Mouse (Mus musculus) liver, embryonic 16.5 days (tissue): ENCODE measurements around the gene Fchsd2. TPM values are rescaled to one million over a fixed set of nuclear protein-coding genes. Genes with fewer than 3 reads are reported as not detected.

ENCODE experiments used
- ATAC-seq: fragments of 200-750 bp; cut with Nextera tagmentation; 2 replicates; pipeline ENCODE4 v1.8.0; 2017; ENCODE audit warnings: low read depth, mild to moderate bottlenecking, moderate number of reproducible peaks, moderate library complexity
- H3K27ac ChIP-seq: fragments of 300-500 bp; sonication (generic); 2 replicates; pipeline ENCODE4 v1.5.1; 2014; ENCODE audit warnings: mild to moderate bottlenecking, low read length
- H3K27me3 ChIP-seq: fragments of 300-500 bp; sonication (generic); 2 replicates; pipeline ENCODE4 v1.6.1; 2014; ENCODE audit warnings: low read depth, low read length, mixed read lengths; ENCODE audit not compliant: control insufficient read depth, insufficient read depth
- H3K36me3 ChIP-seq: fragments of 300-500 bp; sonication (generic); 2 replicates; pipeline ENCODE4 v1.6.1; 2014; ENCODE audit warnings: mild to moderate bottlenecking; ENCODE audit not compliant: control insufficient read depth, insufficient read depth
- H3K4me1 ChIP-seq: fragments of 300-500 bp; sonication (generic); 2 replicates; pipeline ENCODE4 v1.6.1; 2014; ENCODE audit warnings: low read depth, low read length, mixed read lengths; ENCODE audit not compliant: control insufficient read depth
- H3K4me2 ChIP-seq: fragments of 300-500 bp; sonication (generic); 2 replicates; pipeline ENCODE4 v1.6.1; 2014; ENCODE audit warnings: low read depth, low read length, mixed read lengths
- H3K4me3 ChIP-seq: fragments of 300-500 bp; sonication (generic); 2 replicates; pipeline ENCODE4 v1.5.1; 2014; ENCODE audit warnings: low read depth, mild to moderate bottlenecking, low read length
- H3K9ac ChIP-seq: fragments of 300-500 bp; sonication (generic); 2 replicates; pipeline ENCODE4 v1.6.1; 2014; ENCODE audit warnings: low read depth, low read length
- H3K9me3 ChIP-seq: fragments of 300-500 bp; sonication (generic); replicated peaks from 2 replicates; pipeline ENCODE4 v1.6.1; 2016; ENCODE audit warnings: low read length; ENCODE audit not compliant: control insufficient read depth
- WGBS: fragments of 180-500 bp; shearing (Covaris S2); extraction: QIAGEN DNeasy Blood & Tissue Kit; methylation state at CpG from one replicate; pipeline ENCODE4 v1.1.7; 2014; ENCODE audit not compliant: insufficient replicate concordance; 5-methylcytosine and 5-hydroxymethylcytosine counted together
- polyA plus RNA-seq: library from polyadenylated mRNA; unstranded; fragments of >200 nt; fragmentation: Nextera tagmentation; extraction: Ambion mirVana; gene quantifications from 2 replicates; pipeline ENCODE4 v1.2.1, GENCODE M21; 2015

The Fchsd2 gene
- polyA plus RNA-seq, 1 experiment from 2014 or later = 5.9 TPM

DNA sequence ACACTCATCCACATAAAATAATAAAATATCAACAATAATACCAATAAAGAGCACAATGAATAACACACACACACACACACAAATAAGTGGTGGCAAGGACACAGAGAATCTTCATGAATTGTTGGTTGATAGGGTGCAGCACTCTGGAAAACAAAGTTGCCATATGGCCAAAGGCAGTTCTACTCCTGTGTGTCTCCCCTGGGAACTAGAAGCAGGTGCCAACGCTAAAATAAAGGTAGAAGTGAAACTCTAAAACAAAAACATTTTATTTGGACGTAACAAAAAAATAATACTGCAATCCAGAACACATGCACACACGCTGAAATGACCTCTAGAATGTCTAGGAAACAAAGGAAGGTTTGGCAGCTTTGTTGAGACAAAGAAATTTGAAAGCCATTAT, 140.1 kb downstream of the Fchsd2 start:
- Histone ChIP-seq H3K36me3 (no peaks in the 10 kb centered on the region), H3K4me2 (no peak overlapping the region), H3K27me3 (no peaks in the 10 kb centered on the region), H3K9ac (no peak overlapping the region), H3K9me3 (no peaks in the 10 kb centered on the region), H3K4me3 (no peak overlapping the region), H3K4me1 (peaks cover 3% of the 10 kb centered on the region), H3K27ac (no peak overlapping the region)
- 63% methylated on average over 3 of the region's 3 CpGs for WGBS
- no peak for ATAC-seq

DNA sequence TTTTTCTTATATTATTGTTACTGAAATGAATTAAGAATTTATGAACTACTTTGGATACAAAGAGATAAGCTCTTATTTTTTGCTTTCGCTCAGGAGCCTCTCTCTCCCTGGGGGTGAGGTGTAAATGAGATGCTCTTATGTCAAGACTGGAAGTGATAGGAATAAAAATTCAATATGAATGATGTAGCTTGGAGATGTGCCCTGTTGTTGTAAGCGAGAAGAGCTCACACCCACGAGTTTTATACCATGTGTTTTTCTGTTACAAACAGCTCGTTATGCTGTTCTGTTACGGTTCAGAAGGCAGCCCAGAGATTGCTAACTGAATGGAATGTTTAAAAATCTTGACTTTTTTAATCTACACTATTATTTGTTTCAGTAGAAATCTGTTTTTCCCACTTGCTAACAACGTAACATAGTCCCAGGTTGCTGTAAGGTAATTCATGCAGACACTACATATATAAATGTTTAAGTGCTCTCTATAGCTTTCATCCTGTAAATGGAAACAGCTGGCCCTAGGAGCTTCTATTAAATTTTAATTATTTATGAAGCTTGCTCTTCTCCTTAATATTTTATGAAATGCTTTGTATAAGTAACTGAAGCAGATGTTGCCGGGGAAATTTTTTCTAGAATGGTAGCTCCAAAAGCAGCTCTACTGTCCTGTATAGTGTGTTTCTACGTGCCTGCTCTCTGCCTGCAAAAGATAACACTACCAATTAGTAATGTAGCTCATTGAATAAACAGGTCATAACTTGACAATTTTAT, 144.2 kb downstream of the Fchsd2 start:
- Histone ChIP-seq H3K9ac (no peak overlapping the region), H3K27me3 (no peaks in the 10 kb centered on the region), H3K4me3 (no peak overlapping the region), H3K36me3 (no peaks in the 10 kb centered on the region), H3K9me3 (no peaks in the 10 kb centered on the region), H3K4me2 (no peak overlapping the region), H3K4me1 (no peaks in the 10 kb centered on the region), H3K27ac (no peak overlapping the region)
- 69% methylated on average over 8 of the region's 8 CpGs for WGBS
- ATAC-seq = no peak

DNA sequence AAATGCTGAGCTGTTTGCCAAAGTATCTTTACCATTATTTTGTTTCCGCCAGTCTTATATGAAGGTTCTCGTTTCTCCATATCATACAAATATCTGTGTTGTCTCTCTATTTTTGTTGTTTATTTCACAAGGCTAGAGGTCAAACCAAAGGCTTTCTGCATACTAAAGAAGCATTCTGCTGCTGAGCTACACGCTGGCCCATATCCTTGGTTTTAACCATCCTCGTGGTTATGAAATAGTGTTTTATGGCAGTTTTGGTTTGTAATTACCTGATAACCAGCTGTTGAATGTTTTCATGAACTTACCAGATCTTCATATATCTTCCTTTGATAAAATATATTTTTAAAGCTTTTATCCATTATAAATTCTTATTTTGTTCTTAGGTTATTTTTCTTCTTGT, 156.1 kb downstream of the Fchsd2 start:
- Histone ChIP-seq H3K27me3 (no peaks in the 10 kb centered on the region), H3K9me3 (no peaks in the 10 kb centered on the region), H3K27ac (no peak overlapping the region), H3K4me3 (no peak overlapping the region), H3K4me2 (no peak overlapping the region), H3K36me3 (no peaks in the 10 kb centered on the region; the same call in 1 of the 2 replicates), H3K9ac (no peak overlapping the region), H3K4me1 (no peaks in the 10 kb centered on the region)
- ATAC-seq = no peak
- 80% methylated on average over 4 of the region's 4 CpGs for WGBS

DNA sequence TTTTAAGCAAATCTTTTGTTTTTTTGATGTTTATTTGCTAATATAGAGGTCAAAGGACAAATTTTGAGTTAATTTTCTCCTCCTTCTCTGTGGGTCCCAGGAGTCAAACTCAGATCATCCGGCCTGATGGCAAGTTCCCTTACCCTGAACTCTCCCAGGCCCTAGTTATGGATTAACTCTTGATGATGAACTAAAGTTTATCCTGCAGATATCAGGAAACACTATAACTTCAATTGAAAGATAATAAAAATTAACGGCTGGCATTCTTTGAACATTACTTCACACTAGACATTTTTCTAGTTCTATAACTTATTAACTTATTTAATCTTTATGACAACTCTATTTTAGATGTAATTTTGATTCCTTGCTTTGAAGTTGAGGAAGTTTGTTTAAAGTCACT, 156.5 kb downstream of the Fchsd2 start:
- no peaks in the 10 kb centered on the region; the same call in 1 of the 2 replicates for H3K36me3 ChIP-seq
- H3K9ac ChIP-seq = no peak overlapping the region
- 72% methylated on average over 2 of the region's 2 CpGs for WGBS
- H3K4me2 ChIP-seq = no peak overlapping the region
- ATAC-seq = no peak
- no peaks in the 10 kb centered on the region for H3K4me1 ChIP-seq
- no peak overlapping the region for H3K27ac ChIP-seq
- no peaks in the 10 kb centered on the region for H3K27me3 ChIP-seq
- no peaks in the 10 kb centered on the region for H3K9me3 ChIP-seq
- H3K4me3 ChIP-seq = no peak overlapping the region

DNA sequence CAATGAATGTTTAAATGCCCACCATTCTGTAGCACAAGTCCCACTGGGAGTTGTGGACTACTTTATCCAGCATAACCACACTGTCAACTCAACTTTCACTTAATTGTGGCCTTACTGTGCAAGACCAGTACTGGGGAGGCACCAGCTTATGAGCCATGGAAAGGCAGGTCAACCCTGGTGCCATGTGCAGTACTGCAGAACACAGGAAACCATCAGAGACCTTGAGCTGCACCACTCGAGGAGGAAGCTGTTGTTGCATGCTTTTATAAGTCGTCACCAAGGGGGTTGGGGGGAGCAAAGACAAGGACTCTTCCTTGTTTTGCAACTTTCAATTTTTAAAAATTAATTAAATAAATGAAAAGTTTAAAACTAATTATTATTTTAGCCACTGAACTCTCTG, 160.4 kb downstream of the Fchsd2 start:
- H3K27me3 ChIP-seq = no peaks in the 10 kb centered on the region
- H3K4me3 ChIP-seq = no peak overlapping the region
- H3K4me2 ChIP-seq = no peak overlapping the region
- no peaks in the 10 kb centered on the region for H3K9me3 ChIP-seq
- WGBS = 30% methylated on average over 2 of the region's 2 CpGs
- no peak for ATAC-seq
- H3K27ac ChIP-seq = no peak overlapping the region
- no peaks in the 10 kb centered on the region for H3K4me1 ChIP-seq
- no peaks in the 10 kb centered on the region for H3K36me3 ChIP-seq
- H3K9ac ChIP-seq = no peak overlapping the region

DNA sequence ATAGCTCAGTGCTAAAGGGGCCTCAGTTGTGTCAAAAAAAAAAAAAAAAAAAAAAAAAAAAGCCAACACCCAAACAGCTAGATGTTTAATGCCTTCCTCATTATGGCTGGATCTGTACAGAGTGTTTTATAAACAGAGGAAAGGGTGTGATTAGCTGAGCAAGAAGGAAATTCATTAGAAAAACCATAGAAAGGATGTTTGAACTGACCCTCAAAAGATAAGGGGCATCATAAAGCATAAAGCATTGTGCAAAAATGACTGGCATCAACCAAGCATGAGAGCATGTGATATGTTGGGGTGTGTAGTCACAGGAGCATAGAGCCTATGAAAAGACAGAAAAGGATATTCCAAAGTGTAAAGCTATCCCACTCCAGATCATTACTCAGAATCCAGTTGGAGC, 165.8 kb downstream of the Fchsd2 start:
- H3K4me1 ChIP-seq = no peaks in the 10 kb centered on the region
- H3K9me3 ChIP-seq = no peaks in the 10 kb centered on the region
- no peak overlapping the region for H3K4me3 ChIP-seq
- no peak overlapping the region for H3K9ac ChIP-seq
- H3K36me3 ChIP-seq = no peaks in the 10 kb centered on the region; the same call in none of the 2 replicates
- H3K27me3 ChIP-seq = no peaks in the 10 kb centered on the region
- H3K27ac ChIP-seq = no peak overlapping the region
- ATAC-seq = no peak
- no peak overlapping the region for H3K4me2 ChIP-seq

DNA sequence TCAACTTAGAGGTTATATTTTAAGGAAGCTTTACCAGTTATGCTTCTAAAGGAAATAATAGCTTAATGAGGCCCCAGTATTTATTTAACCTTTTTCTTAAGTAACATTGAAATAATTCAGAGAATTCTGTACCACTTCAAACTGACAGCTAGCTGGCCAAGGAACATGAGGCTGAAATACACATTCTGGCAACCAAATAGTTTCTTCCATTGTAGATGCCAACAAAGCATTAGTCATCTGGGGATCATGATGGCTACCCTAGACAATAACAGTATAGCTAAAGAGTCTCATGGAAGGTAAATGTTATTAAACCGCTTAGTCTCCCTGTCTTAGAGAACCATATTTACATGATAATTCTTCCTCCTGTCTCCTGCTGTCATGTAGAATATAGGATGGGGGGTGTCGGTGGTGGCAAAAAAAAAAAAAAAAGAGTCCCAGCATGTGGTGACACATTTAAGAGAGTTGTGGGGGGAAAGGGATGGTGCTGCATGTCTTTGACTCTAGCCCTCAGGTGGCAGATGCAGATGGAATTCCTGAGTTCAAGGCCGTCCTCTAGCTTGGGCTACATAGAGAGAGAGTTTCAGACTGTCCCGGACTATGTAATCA, 169.4 kb downstream of the Fchsd2 start:
- no peak overlapping the region for H3K4me3 ChIP-seq
- H3K27ac ChIP-seq = no peak overlapping the region
- H3K9me3 ChIP-seq = no peaks in the 10 kb centered on the region
- no peaks in the 10 kb centered on the region for H3K4me1 ChIP-seq
- H3K4me2 ChIP-seq = no peak overlapping the region
- no peaks in the 10 kb centered on the region; the same call in none of the 2 replicates for H3K36me3 ChIP-seq
- no peaks in the 10 kb centered on the region for H3K27me3 ChIP-seq
- no peak overlapping the region for H3K9ac ChIP-seq
- ATAC-seq = no peak
- 75% methylated on average over 4 of the region's 4 CpGs for WGBS

DNA sequence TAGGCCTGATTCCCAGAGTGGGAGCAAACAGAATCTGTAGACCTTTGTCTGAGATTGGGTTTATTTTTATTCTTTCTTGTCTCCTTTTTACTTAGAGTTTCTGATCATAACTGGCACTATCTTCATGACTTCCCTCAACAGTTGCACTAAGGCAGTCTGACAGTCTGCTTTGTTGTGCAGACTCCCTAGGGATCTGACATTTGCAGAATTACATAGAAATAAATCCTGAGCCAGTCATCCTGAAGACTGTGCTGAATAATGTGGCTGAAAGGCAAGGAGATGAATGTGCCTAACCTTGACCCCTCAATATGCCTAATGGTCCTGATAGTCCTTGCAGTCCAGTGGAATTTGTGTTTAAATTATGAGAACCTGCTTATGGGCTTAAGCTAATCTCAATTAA, 170.8 kb downstream of the Fchsd2 start:
- Histone ChIP-seq H3K4me2 (no peak overlapping the region), H3K4me3 (no peak overlapping the region), H3K9me3 (no peaks in the 10 kb centered on the region), H3K9ac (no peak overlapping the region), H3K27ac (no peak overlapping the region), H3K36me3 (no peaks in the 10 kb centered on the region; the same call in none of the 2 replicates), H3K27me3 (no peaks in the 10 kb centered on the region), H3K4me1 (no peaks in the 10 kb centered on the region)
- ATAC-seq = no peak

DNA sequence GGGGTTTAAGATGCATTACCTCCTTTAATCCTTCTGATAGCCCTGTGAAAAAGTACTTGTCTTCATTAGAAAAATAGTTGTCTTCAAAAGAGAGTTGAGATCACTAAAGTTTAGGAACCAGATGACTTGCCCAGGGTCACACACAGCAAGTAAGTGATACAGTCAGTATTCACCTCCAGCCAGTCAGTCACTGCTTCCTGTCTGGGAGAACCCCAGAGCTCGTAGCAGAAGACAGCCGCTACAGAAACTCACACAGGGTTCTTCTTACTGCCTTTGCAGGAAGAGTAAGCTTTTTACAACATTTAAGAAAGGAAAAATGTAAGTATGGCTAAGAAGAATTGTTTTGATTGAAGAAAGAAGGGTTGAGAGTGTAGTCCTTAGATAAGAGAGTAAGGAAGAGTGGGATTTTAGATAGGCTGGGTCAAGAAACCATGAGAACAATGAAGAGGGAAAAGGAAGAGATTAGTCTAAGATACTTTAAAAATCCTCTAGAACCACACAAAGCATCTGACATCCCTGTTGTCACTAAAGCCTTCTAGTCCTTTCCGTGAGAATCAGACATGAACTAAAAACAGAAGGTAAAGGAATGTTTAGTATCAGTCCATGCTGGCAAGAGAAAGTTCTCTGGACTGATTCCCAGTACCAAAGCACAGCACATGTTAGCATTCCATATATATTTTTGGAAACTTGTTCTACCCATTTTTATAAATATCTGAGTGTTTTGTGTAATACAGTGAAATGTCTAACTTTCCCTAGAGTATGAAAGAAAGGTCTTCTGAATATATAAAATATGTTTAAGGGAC, 175.0 kb downstream of the Fchsd2 start:
- Histone ChIP-seq H3K27me3 (no peaks in the 10 kb centered on the region), H3K27ac (no peak overlapping the region), H3K9me3 (no peaks in the 10 kb centered on the region), H3K36me3 (no peaks in the 10 kb centered on the region; the same call in 1 of the 2 replicates), H3K9ac (no peak overlapping the region), H3K4me2 (no peak overlapping the region), H3K4me1 (peaks cover 7% of the 10 kb centered on the region), H3K4me3 (no peak overlapping the region)
- no peak; the same call in 1 of the 2 replicates for ATAC-seq
- 31% methylated on average over 3 of the region's 3 CpGs for WGBS
